Mouse (Mus musculus) kidney, postnatal 0 days (tissue): ENCODE results near the gene Tnr. TPM values are rescaled to one million over a fixed set of nuclear protein-coding genes. Genes with fewer than 3 reads are reported as not detected.

ENCODE experiments used
- ATAC-seq: fragments of 200-750 bp; cut with Nextera tagmentation; replicated peaks from 2 replicates; pipeline ENCODE4 v1.8.0; 2017; ENCODE audit warnings: low read depth, moderate number of reproducible peaks, moderate TSS enrichment, moderate library complexity; ENCODE audit not compliant: low FRiP score
- DNase-seq: peaks from one replicate; pipeline ENCODE4 v3.0.0-alpha.2; 2016; ENCODE audit warnings: low spot score
- H3K27ac ChIP-seq: fragments of 300-500 bp; sonication (generic); 2 replicates; pipeline ENCODE4 v1.5.1; 2014; ENCODE audit warnings: mild to moderate bottlenecking
- H3K27me3 ChIP-seq: fragments of 300-500 bp; sonication (generic); 2 replicates; pipeline ENCODE4 v1.6.1; 2014; ENCODE audit warnings: low read length, mixed read lengths; ENCODE audit not compliant: insufficient read depth
- H3K36me3 ChIP-seq: fragments of 300-500 bp; sonication (generic); 2 replicates; pipeline ENCODE4 v1.6.1; 2014; ENCODE audit warnings: low read length, mixed read lengths; ENCODE audit not compliant: insufficient read depth
- H3K4me1 ChIP-seq: fragments of 300-500 bp; sonication (generic); replicated peaks from 2 replicates; pipeline ENCODE4 v1.6.1; 2014; ENCODE audit warnings: antibody characterized with exemption, low read length, mixed read lengths; ENCODE audit not compliant: insufficient read depth
- H3K4me2 ChIP-seq: fragments of 300-500 bp; sonication (generic); 2 replicates; pipeline ENCODE4 v1.6.1; 2014; ENCODE audit warnings: mild to moderate bottlenecking, low read length, moderate library complexity, mixed read lengths
- H3K4me3 ChIP-seq: fragments of 300-500 bp; sonication (generic); replicated peaks from 2 replicates; pipeline ENCODE4 v1.5.1; 2014; ENCODE audit warnings: low read depth, low read length
- H3K9ac ChIP-seq: fragments of 300-500 bp; sonication (generic); 2 replicates; pipeline ENCODE4 v1.6.1; 2014; ENCODE audit warnings: low read depth, low read length
- H3K9me3 ChIP-seq: fragments of 300-500 bp; sonication (generic); replicated peaks from 2 replicates; pipeline ENCODE4 v1.6.1; 2016; ENCODE audit warnings: low read length, inconsistent platforms, mixed read lengths
- CTCF ChIP-seq: IDR thresholded peaks from 2 replicates; pipeline ENCODE4 v1.5.1; 2016; ENCODE audit warnings: antibody characterized with exemption, low read depth, mild to moderate bottlenecking, moderate library complexity
- WGBS: fragments of 180-500 bp; shearing (Covaris S2); extraction: QIAGEN DNeasy Blood & Tissue Kit; methylation state at CpG from one replicate; pipeline ENCODE4 v1.1.7; 2014; 5-methylcytosine and 5-hydroxymethylcytosine counted together
- polyA plus RNA-seq: library from polyadenylated mRNA; unstranded; fragments of >200 nt; fragmentation: Nextera tagmentation; extraction: Ambion mirVana; gene quantifications from 2 replicates; pipeline ENCODE4 v1.2.1, GENCODE M21; 2015

Tnr gene
- polyA plus RNA-seq, 1 experiment from 2014 or later: not detected

GRCm38 (mm10) chr1:159501911-159502310 lies 21.7 kb upstream of the Tnr start:
- Histone ChIP-seq H3K9ac (no peak overlapping the region), H3K4me1 (no peaks in the 10 kb centered on the region), H3K27ac (no peak overlapping the region), H3K4me2 (no peak overlapping the region), H3K4me3 (no peak overlapping the region), H3K27me3 (no peaks in the 10 kb centered on the region), H3K36me3 (no peaks in the 10 kb centered on the region), H3K9me3 (no peaks in the 10 kb centered on the region)
- TF ChIP-seq CTCF: no peak
- DNase-seq (no peak), ATAC-seq (no peak)
- 83% methylated on average over 4 of the region's 4 CpGs for WGBS

- Histone ChIP-seq H3K4me1 (no peaks in the 10 kb centered on the region), H3K27me3 (no peaks in the 10 kb centered on the region), H3K36me3 (no peaks in the 10 kb centered on the region), H3K9ac (no peak overlapping the region), H3K4me2 (no peak overlapping the region), H3K4me3 (no peak overlapping the region), H3K9me3 (no peaks in the 10 kb centered on the region), H3K27ac (no peak overlapping the region)
- no peak for DNase-seq
- 74% methylated on average over 3 of the region's 3 CpGs for WGBS
- no peak for ATAC-seq
- no peak for TF ChIP-seq CTCF
Observed at GRCm38 (mm10) chr1:159510667-159511066, 12.9 kb upstream of the Tnr start.

- Histone ChIP-seq H3K27me3 (no peaks in the 10 kb centered on the region), H3K36me3 (no peaks in the 10 kb centered on the region), H3K9me3 (no peaks in the 10 kb centered on the region), H3K4me3 (no peak overlapping the region), H3K4me1 (no peaks in the 10 kb centered on the region), H3K27ac (no peak overlapping the region), H3K9ac (no peak overlapping the region), H3K4me2 (no peak overlapping the region)
- TF ChIP-seq CTCF: no peak
- DNase-seq: no peak
- WGBS: 58% methylated on average over 4 of the region's 4 CpGs
- ATAC-seq: no peak
Observed at GRCm38 (mm10) chr1:159517647-159518046, 5.9 kb upstream of the Tnr start.

GRCm38 (mm10) chr1:159519206-159519605 lies 4.4 kb upstream of the Tnr start:
- no peak overlapping the region for H3K4me3 ChIP-seq
- H3K4me2 ChIP-seq: no peak overlapping the region
- H3K36me3 ChIP-seq: no peaks in the 10 kb centered on the region
- no peak overlapping the region for H3K9ac ChIP-seq
- no peak overlapping the region for H3K27ac ChIP-seq
- DNase-seq: no peak
- no peak for ATAC-seq
- no peak for TF ChIP-seq CTCF
- H3K9me3 ChIP-seq: no peaks in the 10 kb centered on the region
- 65% methylated on average over 1 of the region's 1 CpGs for WGBS
- no peaks in the 10 kb centered on the region for H3K4me1 ChIP-seq
- H3K27me3 ChIP-seq: no peaks in the 10 kb centered on the region

- DNase-seq (no peak), ATAC-seq (no peak)
- no peak for TF ChIP-seq CTCF
- WGBS: 76% methylated on average over 2 of the region's 2 CpGs
- no peak overlapping the region for H3K9ac ChIP-seq
- H3K36me3 ChIP-seq: no peaks in the 10 kb centered on the region
- H3K4me3 ChIP-seq: no peak overlapping the region
- H3K9me3 ChIP-seq: no peaks in the 10 kb centered on the region
- H3K27me3 ChIP-seq: no peaks in the 10 kb centered on the region
- H3K27ac ChIP-seq: no peak overlapping the region
- H3K4me1 ChIP-seq: no peaks in the 10 kb centered on the region
- no peak overlapping the region for H3K4me2 ChIP-seq
Observed at GRCm38 (mm10) chr1:159523069-159523468, 500 bp upstream of the Tnr start.

GRCm38 (mm10) chr1:159524051-159524549 lies 531 bp downstream of the Tnr start:
- 1% methylated on average over 18 of the region's 18 CpGs for WGBS
- no peaks in the 10 kb centered on the region for H3K27me3 ChIP-seq
- no peak overlapping the region for H3K27ac ChIP-seq
- H3K9ac ChIP-seq: no peak overlapping the region
- H3K36me3 ChIP-seq: no peaks in the 10 kb centered on the region
- H3K4me3 ChIP-seq: no peak overlapping the region
- TF ChIP-seq CTCF: no peak
- ATAC-seq (peak; percentile 57; the same call in 1 of the 2 replicates), DNase-seq (peak; percentile 94)
- no peaks in the 10 kb centered on the region for H3K9me3 ChIP-seq
- H3K4me1 ChIP-seq: no peaks in the 10 kb centered on the region
- no peak overlapping the region for H3K4me2 ChIP-seq
